Mouse (Mus musculus) CH12F3 (cell line): ENCODE measurements around the gene Chrm3.
"Not testable (repeated sequence)": the region's sequence is repeated elsewhere in the genome, so short reads cannot be mapped to it uniquely, and the experiment has no call there.

Experiments used
- in situ Hi-C: fragments of 300-500 bp; cut with MboI; formaldehyde crosslinking; loops from 2 replicates; pipeline ENCODE4 v1.14.3; 2020; ENCODE audit warnings: low sequenced_read_pairs

Gene Chrm3

GRCm38 (mm10) chr13:9834146-9834679 is 526.4 kb downstream of the Chrm3 start:
- in situ Hi-C loops = not testable (repeated sequence)

GRCm38 (mm10) chr13:9826227-9826626 is 534.4 kb downstream of the Chrm3 start:
- in situ Hi-C loops = no loop called here
